Mouse (Mus musculus): Measurements from ENCODE around the gene Asna1. TPM values are rescaled to one million over a fixed set of nuclear protein-coding genes. Genes with fewer than 3 reads are reported as not detected.

Gene Asna1
- total RNA-seq, 2 experiments from 2014 or later = 122 to 124 TPM

GRCm38 (mm10) chr8:84987388-84987787, 37.7 kb downstream of the Asna1 start:
- DNase-seq (ENCODE audit: extremely low spot score in 1 of 2, low spot score in 2 of 2) = no peak
- no peak for TF ChIP-seq CTCF (IDR thresholded peaks at IDR 0.05)
- Histone ChIP-seq H3K4me3 (no peak overlapping the region), H3K27ac (no peak overlapping the region)
- intact Hi-C loops (cut with DNase I) = no loop called here

GRCm38 (mm10) chr8:84986379-84986945, 38.6 kb downstream of the Asna1 start:
- peak overlapping the region; percentile 60 for H3K4me3 ChIP-seq
- no peak for TF ChIP-seq CTCF (IDR thresholded peaks at IDR 0.05)
- intact Hi-C loops (cut with DNase I) = loop anchor here (1.0 kb wide), 1 partner anchor 8 kb away; the partner anchor contains the start of gene Junb
- peak overlapping the region; percentile 91 for H3K27ac ChIP-seq
- DNase-seq (ENCODE audit: extremely low spot score in 1 of 2, low spot score in 2 of 2) = no peak

GRCm38 (mm10) chr8:84985684-84986378, 39.2 kb downstream of the Asna1 start:
- peak; percentile 93 to 96 for DNase-seq (ENCODE audit: extremely low spot score in 1 of 2, low spot score in 2 of 2)
- intact Hi-C loops (cut with DNase I) = loop anchor here (1.0 kb wide), 1 partner anchor 8 kb away; the partner anchor contains the start of gene Junb
- peak overlapping the region; percentile 60 for H3K4me3 ChIP-seq
- H3K27ac ChIP-seq = peak overlapping the region; percentile 91
- no peak for TF ChIP-seq CTCF (IDR thresholded peaks at IDR 0.05)

- H3K4me3 ChIP-seq = peak overlapping the region; percentile 60
- TF ChIP-seq CTCF (IDR thresholded peaks at IDR 0.05) = no peak
- DNase-seq (ENCODE audit: extremely low spot score in 1 of 2, low spot score in 2 of 2) = no peak
- H3K27ac ChIP-seq = peak overlapping the region; percentile 91
- intact Hi-C loops (cut with DNase I) = no loop called here
Observed at GRCm38 (mm10) chr8:84985049-84985683, 39.9 kb downstream of the Asna1 start.

GRCm38 (mm10) chr8:84984294-84985048, 40.6 kb downstream of the Asna1 start:
- intact Hi-C loops (cut with DNase I) = no loop called here
- no peak for DNase-seq (ENCODE audit: extremely low spot score in 1 of 2, low spot score in 2 of 2)
- H3K27ac ChIP-seq = peak overlapping the region; percentile 91
- no peak for TF ChIP-seq CTCF (IDR thresholded peaks at IDR 0.05)
- H3K4me3 ChIP-seq = peak overlapping the region; percentile 60

GRCm38 (mm10) chr8:84982499-84983011, 42.5 kb downstream of the Asna1 start:
- intact Hi-C loops (cut with DNase I) = no loop called here
- TF ChIP-seq CTCF (IDR thresholded peaks at IDR 0.05) = no peak
- no peak for DNase-seq (ENCODE audit: extremely low spot score in 1 of 2, low spot score in 2 of 2)
- H3K4me3 ChIP-seq = no peak overlapping the region
- H3K27ac ChIP-seq = no peak overlapping the region

- intact Hi-C loops (cut with DNase I) = no loop called here
- no peak for DNase-seq (ENCODE audit: extremely low spot score in 1 of 2, low spot score in 2 of 2)
- Histone ChIP-seq H3K4me3 (no peak overlapping the region), H3K27ac (no peak overlapping the region; the same call in 1 of the 2 replicates)
- TF ChIP-seq CTCF (IDR thresholded peaks at IDR 0.05) = no peak
Observed at GRCm38 (mm10) chr8:84981644-84982498, 43.2 kb downstream of the Asna1 start.

GRCm38 (mm10) chr8:84980622-84981358, 44.3 kb downstream of the Asna1 start:
- no peak for DNase-seq (ENCODE audit: extremely low spot score in 1 of 2, low spot score in 2 of 2)
- intact Hi-C loops (cut with DNase I) = no loop called here
- no peak for TF ChIP-seq CTCF (IDR thresholded peaks at IDR 0.05)
- peak overlapping the region; percentile 99 for H3K27ac ChIP-seq
- H3K4me3 ChIP-seq = no peak overlapping the region; the same call in 1 of the 2 replicates

GRCm38 (mm10) chr8:84979599-84980421, 45.3 kb downstream of the Asna1 start:
- peak; percentile 91 to 93 for DNase-seq (ENCODE audit: extremely low spot score in 1 of 2, low spot score in 2 of 2)
- Histone ChIP-seq H3K4me3 (peak overlapping the region; percentile 95), H3K27ac (peak overlapping the region; percentile 99)
- intact Hi-C loops (cut with DNase I) = loop anchor here (5.0 kb wide), 2 partner anchors 47 to 92 kb away; partner anchors contain the start of genes Asna1, Dhps and Trir
- TF ChIP-seq CTCF (IDR thresholded peaks at IDR 0.05) = no peak

All from left cerebral cortex, adult 2 months (tissue).